Mouse (Mus musculus) G1E (cell line): ENCODE measurements around the gene Gpc5. TPM values are rescaled to one million over a fixed set of nuclear protein-coding genes. Genes with fewer than 3 reads are reported as not detected.

Source experiments
- ATAC-seq: 2 replicates; pipeline ENCODE4 v1.8.0; 2016; ENCODE audit warnings: mild to moderate bottlenecking; ENCODE audit not compliant: insufficient number of reproducible peaks, poor library complexity, low FRiP score, severe bottlenecking; ENCODE audit errors: extremely low read depth
- DNase-seq: peaks from one replicate; pipeline ENCODE4 v3.0.0; 2012; ENCODE audit warnings: low spot score
- H3K27me3 ChIP-seq: 2 replicates; pipeline ENCODE4 v1.6.1; 2012; ENCODE audit warnings: mild to moderate bottlenecking, low read length, inconsistent platforms; ENCODE audit not compliant: insufficient read depth
- H3K36me3 ChIP-seq: replicated peaks from 2 replicates; pipeline ENCODE3; 2012; ENCODE audit warnings: mild to moderate bottlenecking, inconsistent platforms
- H3K4me1 ChIP-seq: 2 replicates; pipeline ENCODE4 v1.6.1; 2012; ENCODE audit warnings: low read depth, low read length, inconsistent platforms, mixed read lengths; ENCODE audit not compliant: insufficient read depth
- H3K4me3 ChIP-seq: 2 replicates; pipeline ENCODE4 v1.5.1; 2012; ENCODE audit warnings: low read depth, mild to moderate bottlenecking, inconsistent platforms, low read length, moderate library complexity, mixed read lengths
- H3K9me3 ChIP-seq: replicated peaks from 2 replicates; pipeline ENCODE4 v1.6.1; 2012; ENCODE audit warnings: inconsistent platforms
- CTCF ChIP-seq: IDR thresholded peaks from 2 replicates; pipeline ENCODE4 v1.5.1; 2012; ENCODE audit warnings: low read depth, low read length, inconsistent platforms, mixed read lengths
- GATA1 ChIP-seq: IDR thresholded peaks from 2 replicates; pipeline ENCODE4 v1.6.1; 2012; ENCODE audit warnings: borderline replicate concordance, low read length, inconsistent platforms, mixed read lengths
- GATA2 ChIP-seq: IDR thresholded peaks from 2 replicates; pipeline ENCODE4 v1.6.1; 2012; ENCODE audit warnings: low read depth, low read length, inconsistent platforms, borderline replicate concordance
- POLR2AphosphoS5 ChIP-seq: IDR thresholded peaks from 2 replicates; pipeline ENCODE4 v1.6.1; 2012; ENCODE audit warnings: low read depth, low read length, inconsistent platforms; ENCODE audit not compliant: insufficient replicate concordance
- TAL1 ChIP-seq: conservative IDR thresholded peaks from 2 replicates; pipeline ENCODE4 v1.6.1; 2012; ENCODE audit warnings: low read depth, low read length, inconsistent platforms, mixed read lengths
- polyA plus RNA-seq: library from polyadenylated mRNA; stranded (reverse); fragments of >175 nt; gene quantifications from 2 replicates; pipeline ENCODE4 v1.2.3, GENCODE M21; 2012
- total RNA-seq, 2 experiments: library from RNA; stranded (forward) in 1 of 2; stranded (reverse) in 1 of 2; fragments of 200-1000 nt in 1 of 2; fragments of >200 nt in 1 of 2; fragmentation: Nextera tagmentation in 1 of 2; gene quantifications; 2 replicates each; pipeline ENCODE4 v1.2.3; 2014 to 2017

The Gpc5 gene
- total and polyA plus RNA-seq, 3 experiments: 0.16 TPM; not detected in 2

- no peaks in the 10 kb centered on the region for H3K36me3 ChIP-seq
- DNase-seq: no peak
- TF ChIP-seq GATA2 (no peak), POLR2AphosphoS5 (no peak), CTCF (no peak), GATA1 (no peak), TAL1 (no peak)
- no peaks in the 10 kb centered on the region for H3K27me3 ChIP-seq
- H3K9me3 ChIP-seq: peaks cover 32% of the 10 kb centered on the region
- ATAC-seq: no peak
- H3K4me1 ChIP-seq: no peaks in the 10 kb centered on the region
- H3K4me3 ChIP-seq: no peak overlapping the region
Observed at GRCm38 (mm10) chr14:115251791-115252190, 159.8 kb downstream of the Gpc5 start.

GRCm38 (mm10) chr14:115253155-115253554, 161.1 kb downstream of the Gpc5 start:
- H3K27me3 ChIP-seq: no peaks in the 10 kb centered on the region
- ATAC-seq: no peak
- TF ChIP-seq POLR2AphosphoS5 (no peak), GATA1 (no peak), TAL1 (no peak), CTCF (no peak), GATA2 (no peak)
- no peaks in the 10 kb centered on the region for H3K4me1 ChIP-seq
- H3K36me3 ChIP-seq: no peaks in the 10 kb centered on the region
- peaks cover 31% of the 10 kb centered on the region for H3K9me3 ChIP-seq
- H3K4me3 ChIP-seq: no peak overlapping the region
- DNase-seq: no peak

- H3K27me3 ChIP-seq: no peaks in the 10 kb centered on the region
- no peak for DNase-seq
- H3K9me3 ChIP-seq: peaks cover 31% of the 10 kb centered on the region
- H3K4me1 ChIP-seq: no peaks in the 10 kb centered on the region
- TF ChIP-seq GATA2 (no peak), TAL1 (no peak), POLR2AphosphoS5 (no peak), CTCF (no peak), GATA1 (no peak)
- no peak for ATAC-seq
- H3K4me3 ChIP-seq: no peak overlapping the region
- no peaks in the 10 kb centered on the region for H3K36me3 ChIP-seq
Observed at GRCm38 (mm10) chr14:115253685-115254084, 161.7 kb downstream of the Gpc5 start.

- Histone ChIP-seq H3K4me1 (no peaks in the 10 kb centered on the region), H3K9me3 (peaks cover 10% of the 10 kb centered on the region), H3K36me3 (no peaks in the 10 kb centered on the region), H3K27me3 (no peaks in the 10 kb centered on the region), H3K4me3 (no peak overlapping the region)
- no peak for ATAC-seq
- DNase-seq: no peak
- no peak for TF ChIP-seq GATA1
- TF ChIP-seq TAL1: no peak
- no peak for TF ChIP-seq CTCF
- no peak for TF ChIP-seq GATA2
- TF ChIP-seq POLR2AphosphoS5: no peak
Observed at GRCm38 (mm10) chr14:115269703-115270402, 177.8 kb downstream of the Gpc5 start.

GRCm38 (mm10) chr14:115270445-115270844, 178.4 kb downstream of the Gpc5 start:
- ATAC-seq: no peak
- H3K27me3 ChIP-seq: no peaks in the 10 kb centered on the region
- peaks cover 10% of the 10 kb centered on the region for H3K9me3 ChIP-seq
- DNase-seq: no peak
- H3K36me3 ChIP-seq: no peaks in the 10 kb centered on the region
- H3K4me3 ChIP-seq: no peak overlapping the region
- H3K4me1 ChIP-seq: no peaks in the 10 kb centered on the region
- TF ChIP-seq GATA2 (no peak), POLR2AphosphoS5 (no peak), GATA1 (no peak), TAL1 (no peak), CTCF (no peak)

- Histone ChIP-seq H3K9me3 (peaks cover 12% of the 10 kb centered on the region), H3K4me3 (no peak overlapping the region), H3K36me3 (no peaks in the 10 kb centered on the region), H3K4me1 (no peaks in the 10 kb centered on the region), H3K27me3 (no peaks in the 10 kb centered on the region)
- TF ChIP-seq GATA2: no peak
- TF ChIP-seq CTCF: no peak
- no peak for TF ChIP-seq TAL1
- TF ChIP-seq POLR2AphosphoS5: no peak
- no peak for TF ChIP-seq GATA1
- no peak for DNase-seq
- no peak for ATAC-seq
Observed at GRCm38 (mm10) chr14:115282782-115283181, 190.8 kb downstream of the Gpc5 start.

GRCm38 (mm10) chr14:115324247-115324646, 232.2 kb downstream of the Gpc5 start:
- no peak for ATAC-seq

More at GRCm38 (mm10) chr14:115324247-115324646, 232.2 kb downstream of the Gpc5 start:
- DNase-seq: no peak
- Histone ChIP-seq H3K4me1 (no peaks in the 10 kb centered on the region), H3K9me3 (peaks cover 29% of the 10 kb centered on the region), H3K4me3 (no peak overlapping the region), H3K27me3 (no peaks in the 10 kb centered on the region), H3K36me3 (no peaks in the 10 kb centered on the region)
- TF ChIP-seq GATA2: no peak
- TF ChIP-seq POLR2AphosphoS5: no peak
- TF ChIP-seq GATA1: no peak
- no peak for TF ChIP-seq TAL1
- no peak for TF ChIP-seq CTCF
